Mouse (Mus musculus) cortical plate, adult 2 months (tissue): Measurements from ENCODE around the gene Adgrv1.

Experiments
- CTCF ChIP-seq: fragments of 200-500 bp; IDR thresholded peaks from 2 replicates; pipeline ENCODE4 v1.5.1; 2011; ENCODE audit warnings: mild to moderate bottlenecking, control low read depth, low read length; ENCODE audit not compliant: insufficient read depth; ENCODE audit errors: extremely low read depth
- POLR2A ChIP-seq: fragments of 200-500 bp; IDR thresholded peaks from 2 replicates; pipeline ENCODE4 v1.6.1; 2011; ENCODE audit warnings: mild to moderate bottlenecking, low read length, control low read depth; ENCODE audit not compliant: insufficient read depth; ENCODE audit errors: extremely low read depth

GRCm38 (mm10) chr13:81316581-81316980 is 316.4 kb downstream of the Adgrv1 start:
- TF ChIP-seq CTCF = no peak
- no peak for TF ChIP-seq POLR2A
